Mouse (Mus musculus): ENCODE measurements around the gene Agbl1.

GRCm38 (mm10) chr7:76904096-76904495, 674.4 kb downstream of the Agbl1 start:
- no peak for TF ChIP-seq CTCF (IDR thresholded peaks at IDR 0.05; ENCODE audit: borderline replicate concordance, insufficient read depth, low read length)
- no peak for TF ChIP-seq POLR2A (IDR thresholded peaks at IDR 0.05; ENCODE audit: low read depth, low read length)

All from embryonic fibroblast, embryonic 13.5 days (primary cell).